Comparison of ENCODE assay signal across 7 mouse cellular contexts in the genomic region with DNA sequence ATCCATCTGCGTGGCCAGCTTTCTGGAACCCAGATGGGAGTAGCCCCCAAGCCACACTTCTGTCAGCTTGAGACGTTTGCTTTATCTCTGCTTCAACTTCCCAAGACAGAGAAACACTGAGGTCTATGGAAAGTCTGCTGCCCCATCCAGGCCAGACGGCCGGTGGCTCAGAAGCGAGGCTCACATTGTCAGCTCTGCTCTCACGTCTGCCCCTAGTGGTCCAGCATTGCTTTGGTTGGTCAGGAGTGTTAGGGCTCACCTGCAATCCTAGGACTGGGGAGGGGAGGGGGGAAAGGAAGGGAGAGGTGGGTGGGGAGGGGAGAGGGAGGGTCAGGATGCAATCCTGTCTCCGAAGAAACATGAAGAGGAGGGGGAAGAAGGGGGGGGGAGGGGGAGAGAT. TPM values are rescaled to one million over a fixed set of nuclear protein-coding genes. Genes with fewer than 3 reads are reported as not detected.
DNase-seq lines count a peak whose midpoint lies in the region; ATAC-seq and TF ChIP-seq lines count a peak whose summit lies in the region.

No protein-coding gene starts in this region.

- no peak for DNase-seq in layer of hippocampus, adult 2 months (ENCODE audit: low spot score in 2 of 2)
- no peak for DNase-seq in layer of hippocampus, adult 11-12 months (ENCODE audit: low spot score)
- peak; percentile 85 for DNase-seq in ZHBTc4 (ENCODE audit: low read depth, low spot score)
- DNase-seq in hindbrain, postnatal 0 days (ENCODE audit: low spot score): peak; percentile 74
- peak; percentile 63 for DNase-seq in neural tube, embryonic 11.5 days (ENCODE audit: low spot score)
- no peak for DNase-seq in ovary, postnatal 14 days (ENCODE audit: low spot score)

- no peak overlapping the region for H3K4me2 ChIP-seq in hindbrain, postnatal 0 days (ENCODE audit: low read depth, low read length)
- H3K4me2 ChIP-seq in neural tube, embryonic 11.5 days (ENCODE audit: low read depth): no peak overlapping the region

- peaks cover 82% of the 10 kb centered on the region for H3K4me1 ChIP-seq in E14TG2a.4 (replicated peaks; ENCODE audit: low read depth, low read length)
- H3K4me1 ChIP-seq in hindbrain, postnatal 0 days (ENCODE audit: insufficient read depth, low read length): peaks cover 6% of the 10 kb centered on the region; the same call in 1 of the 2 replicates
- peaks cover 4% of the 10 kb centered on the region; the same call in 1 of the 2 replicates for H3K4me1 ChIP-seq in neural tube, embryonic 11.5 days (ENCODE audit: control insufficient read depth, insufficient read depth, low read length)

- no peak overlapping the region for H3K9ac ChIP-seq in hindbrain, postnatal 0 days (replicated peaks; ENCODE audit: low read length)
- no peak overlapping the region for H3K9ac ChIP-seq in neural tube, embryonic 11.5 days (ENCODE audit: low read length)

- no peaks in the 10 kb centered on the region for H3K9me3 ChIP-seq in E14TG2a.4 (ENCODE audit: low read length)
- H3K9me3 ChIP-seq in hindbrain, postnatal 0 days (ENCODE audit: low read length): no peaks in the 10 kb centered on the region
- no peaks in the 10 kb centered on the region for H3K9me3 ChIP-seq in neural tube, embryonic 11.5 days (ENCODE audit: control insufficient read depth, low read length)

- H3K4me3 ChIP-seq in layer of hippocampus, adult 2 months: no peak overlapping the region
- H3K4me3 ChIP-seq in E14TG2a.4 (replicated peaks; ENCODE audit: low read length): peak overlapping the region; percentile 32; the same call in 1 of the 2 replicates
- no peak overlapping the region for H3K4me3 ChIP-seq in hindbrain, postnatal 0 days (ENCODE audit: low read length)
- no peak overlapping the region for H3K4me3 ChIP-seq in neural tube, embryonic 11.5 days (ENCODE audit: low read depth, low read length)

- TF ChIP-seq CTCF in layer of hippocampus, adult 2 months (conservative IDR thresholded peaks at IDR 0.05): peak; percentile 67
- TF ChIP-seq CTCF in E14TG2a.4 (conservative IDR thresholded peaks at IDR 0.05; ENCODE audit: low read length): peak; percentile 51
- peak; percentile 77 for TF ChIP-seq CTCF in hindbrain, postnatal 0 days (IDR thresholded peaks at IDR 0.05; ENCODE audit: low read depth)

- H3K27me3 ChIP-seq in E14TG2a.4 (ENCODE audit: insufficient read depth, low read length): no peaks in the 10 kb centered on the region
- H3K27me3 ChIP-seq in hindbrain, postnatal 0 days (ENCODE audit: insufficient read depth, low read length): no peaks in the 10 kb centered on the region
- H3K27me3 ChIP-seq in neural tube, embryonic 11.5 days (ENCODE audit: control insufficient read depth, insufficient read depth, low read length): no peaks in the 10 kb centered on the region

- no peak overlapping the region for H3K27ac ChIP-seq in layer of hippocampus, adult 2 months
- no peak overlapping the region for H3K27ac ChIP-seq in hindbrain, postnatal 0 days
- no peak overlapping the region for H3K27ac ChIP-seq in neural tube, embryonic 11.5 days (ENCODE audit: low read depth, low read length)

- peaks cover 14% of the 10 kb centered on the region; the same call in 1 of the 2 replicates for H3K36me3 ChIP-seq in E14TG2a.4 (ENCODE audit: insufficient read depth, low read length)
- no peaks in the 10 kb centered on the region for H3K36me3 ChIP-seq in hindbrain, postnatal 0 days (ENCODE audit: insufficient read depth, low read length)
- no peaks in the 10 kb centered on the region for H3K36me3 ChIP-seq in neural tube, embryonic 11.5 days (ENCODE audit: control insufficient read depth, insufficient read depth, low read length)

- WGBS in hindbrain, postnatal 0 days: 14% methylated on average over 7 of the region's 7 CpGs
- WGBS in neural tube, embryonic 11.5 days: 14% methylated on average over 7 of the region's 7 CpGs

- peak; percentile 75; the same call in 1 of the 2 replicates for ATAC-seq in hindbrain, postnatal 0 days
- ATAC-seq in neural tube, embryonic 11.5 days (ENCODE audit: insufficient read depth, low FRiP score, low TSS enrichment): no peak

RNA-seq across cellular contexts. Expression of gene Plxdc1, which starts 38.8 kb away (rescaled TPM):
- 10 to 100 TPM in 1 of 2 experiments, 1 to 10 TPM in 1; 9.0 to 10.3 TPM for total RNA-seq in layer of hippocampus, adult 2 months (2021)
- total RNA-seq in hindbrain, postnatal 0 days (2014; rRNA removed): 1.5 and 3.8 TPM in 2 replicates
- polyA plus RNA-seq in hindbrain, postnatal 0 days (2015; fragmentation: Nextera tagmentation; extraction: Ambion mirVana): 4.2 and 4.6 TPM in 2 replicates
- 0.24 TPM in 1 of 2 replicates, not detected in the other for polyA plus RNA-seq in neural tube, embryonic 11.5 days (2014; fragmentation: Nextera tagmentation; extraction: Ambion mirVana)

RNA-seq across cellular contexts. Expression of gene Arl5c, which starts 48.6 kb away (rescaled TPM):
- 1 to 10 TPM; 1.4 to 1.7 TPM for total RNA-seq in layer of hippocampus, adult 2 months (2021)
- total RNA-seq in hindbrain, postnatal 0 days (2014; rRNA removed): 2.0 and 2.6 TPM in 2 replicates
- polyA plus RNA-seq in hindbrain, postnatal 0 days (2015; fragmentation: Nextera tagmentation; extraction: Ambion mirVana): 3.6 and 4.8 TPM in 2 replicates
- 10.6 and 14.1 TPM in 2 replicates for polyA plus RNA-seq in neural tube, embryonic 11.5 days (2014; fragmentation: Nextera tagmentation; extraction: Ambion mirVana)

Comparison
In these comparisons a context has a peak if more than half of its experiments do, and no peak if none do; other contexts are left out.
1. DNase-seq: peak in ZHBTc4 (single experiment), hindbrain, postnatal 0 days (single experiment) and neural tube, embryonic 11.5 days (single experiment); none in layer of hippocampus, adult 2 months (0 of 2), layer of hippocampus, adult 11-12 months (single experiment) and ovary, postnatal 14 days (single experiment).
2. Peak in every context shown above with its lines, with median percentiles within 50 percentile points of each other: CTCF ChIP-seq.